Mouse (Mus musculus) monocyte, adult 2 months (primary cell): ENCODE results near the gene Cbwd1.

Experiments used
- DNase-seq, 2 experiments: peaks; one replicate each; pipeline ENCODE4 v3.0.0; 2022; ENCODE audit warnings: low spot score in 2 of 2, low read depth in 1 of 2

Cbwd1 gene

GRCm38 (mm10) chr19:24961172-24961962 is at the start of gene Cbwd1:
Gene Cbwd1 (minus strand): TSS chr19:24961610.
- DNase-seq: peak; percentile 97 to 98

GRCm38 (mm10) chr19:25008509-25008908 is 47.1 kb upstream of the Cbwd1 start:
- no peak for DNase-seq

GRCm38 (mm10) chr19:25006686-25007085 is 45.3 kb upstream of the Cbwd1 start:
- no peak for DNase-seq

- DNase-seq: no peak
Observed at GRCm38 (mm10) chr19:25003810-25004209, 42.4 kb upstream of the Cbwd1 start.

GRCm38 (mm10) chr19:25002828-25003227 is 41.4 kb upstream of the Cbwd1 start:
- DNase-seq: no peak

- DNase-seq: no peak
Observed at GRCm38 (mm10) chr19:25002032-25002431, 40.6 kb upstream of the Cbwd1 start.

GRCm38 (mm10) chr19:25000153-25000552 is 38.7 kb upstream of the Cbwd1 start:
- DNase-seq: no peak

- DNase-seq: peak; percentile 45 to 72
Observed at GRCm38 (mm10) chr19:24999201-24999886, 37.9 kb upstream of the Cbwd1 start, which contains the start of gene Dock8. Gene Dock8 (plus strand): TSS chr19:24999534.

- no peak for DNase-seq
Observed at GRCm38 (mm10) chr19:24998561-24998960, 37.2 kb upstream of the Cbwd1 start.

- peak in 1 of 2 experiments; percentile 57 for DNase-seq
Observed at GRCm38 (mm10) chr19:24996815-24997704, 35.6 kb upstream of the Cbwd1 start.

- no peak for DNase-seq
Observed at GRCm38 (mm10) chr19:24994900-24995299, 33.5 kb upstream of the Cbwd1 start.

- DNase-seq: no peak
Observed at GRCm38 (mm10) chr19:24993526-24993925, 32.1 kb upstream of the Cbwd1 start.

GRCm38 (mm10) chr19:24990138-24990822 is 28.9 kb upstream of the Cbwd1 start:
- DNase-seq: no peak

- no peak for DNase-seq
Observed at GRCm38 (mm10) chr19:24988831-24989230, 27.4 kb upstream of the Cbwd1 start.

- no peak for DNase-seq
Observed at GRCm38 (mm10) chr19:24987355-24987754, 25.9 kb upstream of the Cbwd1 start.

GRCm38 (mm10) chr19:24985045-24985444 is 23.6 kb upstream of the Cbwd1 start:
- no peak for DNase-seq

- no peak for DNase-seq
Observed at GRCm38 (mm10) chr19:24983857-24984498, 22.6 kb upstream of the Cbwd1 start.

- no peak for DNase-seq
Observed at GRCm38 (mm10) chr19:24983050-24983449, 21.6 kb upstream of the Cbwd1 start.

GRCm38 (mm10) chr19:24981294-24981693 is 19.9 kb upstream of the Cbwd1 start:
- DNase-seq: no peak
